Mouse (Mus musculus) hindbrain, embryonic 12.5 days (tissue): Measurements from ENCODE around the gene Ufc1. TPM values are rescaled to one million over a fixed set of nuclear protein-coding genes. Genes with fewer than 3 reads are reported as not detected.
"Not testable (repeated sequence)": the region's sequence is repeated elsewhere in the genome, so short reads cannot be mapped to it uniquely, and the experiment has no call there.

ENCODE experiments used
- ATAC-seq: fragments of 200-750 bp; cut with Nextera tagmentation; 2 replicates; pipeline ENCODE4 v1.8.0; 2017; ENCODE audit warnings: moderate TSS enrichment; ENCODE audit not compliant: low FRiP score
- H3K27ac ChIP-seq: fragments of 300-500 bp; sonication (generic); 2 replicates; pipeline ENCODE4 v1.5.1; 2016; ENCODE audit warnings: mild to moderate bottlenecking
- H3K27me3 ChIP-seq: fragments of 300-500 bp; sonication (generic); 2 replicates; pipeline ENCODE4 v1.6.1; 2016; ENCODE audit warnings: mild to moderate bottlenecking
- H3K36me3 ChIP-seq: fragments of 300-500 bp; sonication (generic); 2 replicates; pipeline ENCODE4 v1.6.1; 2016; ENCODE audit warnings: mild to moderate bottlenecking
- H3K4me1 ChIP-seq: fragments of 300-500 bp; sonication (generic); 2 replicates; pipeline ENCODE4 v1.6.1; 2016
- H3K4me2 ChIP-seq: fragments of 300-500 bp; sonication (generic); replicated peaks from 2 replicates; pipeline ENCODE4 v1.6.1; 2016; ENCODE audit warnings: mild to moderate bottlenecking
- H3K4me3 ChIP-seq: fragments of 300-500 bp; sonication (generic); 2 replicates; pipeline ENCODE4 v1.5.1; 2016; ENCODE audit warnings: mild to moderate bottlenecking
- H3K9ac ChIP-seq: fragments of 300-500 bp; sonication (generic); 2 replicates; pipeline ENCODE4 v1.6.1; 2016; ENCODE audit warnings: mild to moderate bottlenecking, moderate library complexity
- H3K9me3 ChIP-seq: fragments of 300-500 bp; sonication (generic); replicated peaks from 2 replicates; pipeline ENCODE4 v1.6.1; 2016; ENCODE audit warnings: mild to moderate bottlenecking
- WGBS: fragments of 180-500 bp; shearing (Covaris S2); methylation state at CpG from one replicate; pipeline ENCODE4 v1.1.7; 2016; 5-methylcytosine and 5-hydroxymethylcytosine counted together
- polyA plus RNA-seq: library from polyadenylated mRNA; unstranded; fragments of >200 nt; fragmentation: Nextera tagmentation; extraction: Ambion mirVana; gene quantifications from 2 replicates; pipeline ENCODE4 v1.2.1, GENCODE M21; 2016

Ufc1 gene
- polyA plus RNA-seq, 1 experiment from 2014 or later = 106 TPM

DNA sequence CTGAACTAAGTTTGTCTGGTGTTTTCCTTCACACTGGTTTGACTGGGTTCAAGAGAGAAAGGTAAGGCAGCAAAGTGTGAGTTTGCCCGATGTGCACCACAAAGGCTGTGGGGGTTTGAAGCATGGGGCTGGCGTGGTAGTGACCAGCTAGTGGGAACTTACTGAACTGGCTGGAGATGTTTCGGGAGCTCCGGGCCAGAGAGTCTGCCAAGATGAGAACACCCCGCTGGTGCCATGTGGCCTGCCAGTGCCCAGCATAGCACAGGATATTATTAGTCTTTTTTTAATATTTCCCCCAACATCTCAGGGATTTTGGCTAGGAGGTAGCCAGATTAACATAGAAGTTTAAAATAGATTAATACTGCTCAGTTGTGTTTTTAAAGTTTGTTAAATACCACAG lies 25.3 kb upstream of the Ufc1 start:
- H3K27me3 ChIP-seq = no peaks in the 10 kb centered on the region
- H3K27ac ChIP-seq = no peak overlapping the region
- no peaks in the 10 kb centered on the region for H3K4me1 ChIP-seq
- no peak overlapping the region; the same call in 1 of the 2 replicates for H3K4me2 ChIP-seq
- no peak overlapping the region for H3K4me3 ChIP-seq
- H3K9ac ChIP-seq = 0 out of 2 replicates have a peak overlapping the region, but pooled peaks have one; percentile 18
- WGBS = 17% methylated on average over 5 of the region's 5 CpGs
- ATAC-seq = no peak
- no peaks in the 10 kb centered on the region for H3K36me3 ChIP-seq
- H3K9me3 ChIP-seq = no peaks in the 10 kb centered on the region

DNA sequence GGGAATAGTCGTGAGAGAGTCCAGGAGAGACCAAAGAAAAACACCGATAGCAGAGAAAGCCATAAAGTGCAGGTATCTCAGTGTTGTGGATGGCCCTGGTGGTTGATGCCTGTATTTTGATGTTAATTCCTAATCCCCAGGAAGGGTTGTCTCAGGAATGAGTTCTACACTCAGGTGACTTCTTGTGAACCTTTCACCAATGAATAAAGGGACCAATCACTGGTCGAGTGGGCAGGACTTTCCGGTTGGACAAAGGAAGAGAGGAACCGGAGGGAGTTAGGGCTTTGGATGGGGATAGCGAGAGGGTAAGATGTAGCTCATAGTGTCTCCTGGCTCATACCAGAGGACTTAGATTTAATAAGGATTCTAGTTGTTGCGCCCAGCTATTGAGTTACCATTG lies 24.9 kb upstream of the Ufc1 start:
- 16% methylated on average over 7 of the region's 7 CpGs for WGBS
- H3K36me3 ChIP-seq = no peaks in the 10 kb centered on the region
- no peak overlapping the region; the same call in 1 of the 2 replicates for H3K4me2 ChIP-seq
- H3K4me3 ChIP-seq = no peak overlapping the region
- no peak overlapping the region for H3K27ac ChIP-seq
- no peaks in the 10 kb centered on the region for H3K9me3 ChIP-seq
- no peaks in the 10 kb centered on the region for H3K27me3 ChIP-seq
- 0 out of 2 replicates have a peak overlapping the region, but pooled peaks have one; percentile 18 for H3K9ac ChIP-seq
- H3K4me1 ChIP-seq = no peaks in the 10 kb centered on the region
- ATAC-seq = no peak

GRCm38 (mm10) chr1:171309321-171309720 lies 14.5 kb upstream of the Ufc1 start:
- no peak overlapping the region for H3K4me2 ChIP-seq
- H3K27me3 ChIP-seq = 0 out of 2 replicates have a peak, but pooled peaks cover 5% of the 10 kb centered on the region
- H3K9me3 ChIP-seq = no peaks in the 10 kb centered on the region
- no peak overlapping the region for H3K4me3 ChIP-seq
- 72% methylated on average over 2 of the region's 2 CpGs for WGBS
- ATAC-seq = no peak
- no peak overlapping the region for H3K9ac ChIP-seq
- H3K4me1 ChIP-seq = no peaks in the 10 kb centered on the region
- no peak overlapping the region for H3K27ac ChIP-seq
- H3K36me3 ChIP-seq = no peaks in the 10 kb centered on the region

- not testable (repeated sequence) for ATAC-seq, H3K4me1 ChIP-seq, H3K27ac ChIP-seq, H3K4me3 ChIP-seq, H3K36me3 ChIP-seq, H3K4me2 ChIP-seq, H3K9ac ChIP-seq, H3K27me3 ChIP-seq, H3K9me3 ChIP-seq
- WGBS = 72% methylated on average over 5 of the region's 5 CpGs
Observed at GRCm38 (mm10) chr1:171306157-171306556, 11.3 kb upstream of the Ufc1 start.

DNA sequence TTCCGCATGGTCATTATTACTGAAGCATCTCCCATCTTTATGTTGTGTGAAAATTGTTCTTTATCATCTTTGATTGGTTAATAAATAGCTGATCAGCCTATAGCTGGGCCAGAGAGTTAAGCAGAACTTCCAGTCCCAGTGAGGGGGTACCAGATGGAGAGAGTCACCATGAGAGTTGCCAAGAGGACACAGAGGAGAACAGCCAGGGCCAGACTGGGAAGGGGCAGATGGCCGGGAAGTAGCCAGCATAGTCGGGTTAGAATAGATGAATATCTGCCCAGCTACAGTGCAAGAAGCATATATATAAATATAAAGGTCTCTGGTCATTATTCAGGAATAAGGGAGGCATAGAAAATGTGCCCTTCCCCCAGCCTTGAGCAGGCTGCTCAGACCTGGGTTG lies 3.4 kb upstream of the Ufc1 start:
- Histone ChIP-seq H3K4me3 (no peak overlapping the region), H3K36me3 (no peaks in the 10 kb centered on the region), H3K27me3 (peaks cover 24% of the 10 kb centered on the region), H3K9ac (no peak overlapping the region), H3K27ac (no peak overlapping the region), H3K4me1 (peaks cover 7% of the 10 kb centered on the region), H3K9me3 (no peaks in the 10 kb centered on the region), H3K4me2 (no peak overlapping the region)
- ATAC-seq = no peak
- WGBS = 67% methylated on average over 3 of the region's 3 CpGs

- H3K27ac ChIP-seq = peak overlapping the region; percentile 93
- WGBS = 16% methylated on average over 3 of the region's 3 CpGs
- H3K27me3 ChIP-seq = peaks cover 24% of the 10 kb centered on the region
- peak overlapping the region; percentile 84 for H3K9ac ChIP-seq
- H3K4me2 ChIP-seq = peak overlapping the region; percentile 75
- H3K4me1 ChIP-seq = peaks cover 9% of the 10 kb centered on the region
- peak; percentile 53 for ATAC-seq
- H3K4me3 ChIP-seq = peak overlapping the region; percentile 76
- H3K9me3 ChIP-seq = no peaks in the 10 kb centered on the region
- H3K36me3 ChIP-seq = 0 out of 2 replicates have a peak, but pooled peaks cover under 1% of the 10 kb centered on the region
Observed at GRCm38 (mm10) chr1:171295063-171295402, 209 bp upstream of the Ufc1 start.

- H3K4me1 ChIP-seq = peaks cover 9% of the 10 kb centered on the region
- peak overlapping the region; percentile 84 for H3K9ac ChIP-seq
- peak overlapping the region; percentile 93 for H3K27ac ChIP-seq
- peak overlapping the region; percentile 75 for H3K4me2 ChIP-seq
- no peak for ATAC-seq
- 52% methylated on average over 5 of the region's 5 CpGs for WGBS
- no peaks in the 10 kb centered on the region for H3K9me3 ChIP-seq
- H3K27me3 ChIP-seq = peaks cover 23% of the 10 kb centered on the region
- H3K36me3 ChIP-seq = peaks cover 12% of the 10 kb centered on the region; the same call in 1 of the 2 replicates
- H3K4me3 ChIP-seq = peak overlapping the region; percentile 76
Observed at GRCm38 (mm10) chr1:171293906-171294297, 922 bp downstream of the Ufc1 start.

GRCm38 (mm10) chr1:171293351-171293750 lies 1.5 kb downstream of the Ufc1 start:
- H3K27ac ChIP-seq = no peak overlapping the region
- 91% methylated on average over 3 of the region's 3 CpGs for WGBS
- peak overlapping the region; percentile 76 for H3K4me3 ChIP-seq
- peaks cover 17% of the 10 kb centered on the region; the same call in 1 of the 2 replicates for H3K36me3 ChIP-seq
- H3K27me3 ChIP-seq = peaks cover 18% of the 10 kb centered on the region
- H3K4me2 ChIP-seq = peak overlapping the region; percentile 75
- H3K9me3 ChIP-seq = no peaks in the 10 kb centered on the region
- H3K9ac ChIP-seq = no peak overlapping the region
- ATAC-seq = no peak
- H3K4me1 ChIP-seq = peaks cover 11% of the 10 kb centered on the region

DNA sequence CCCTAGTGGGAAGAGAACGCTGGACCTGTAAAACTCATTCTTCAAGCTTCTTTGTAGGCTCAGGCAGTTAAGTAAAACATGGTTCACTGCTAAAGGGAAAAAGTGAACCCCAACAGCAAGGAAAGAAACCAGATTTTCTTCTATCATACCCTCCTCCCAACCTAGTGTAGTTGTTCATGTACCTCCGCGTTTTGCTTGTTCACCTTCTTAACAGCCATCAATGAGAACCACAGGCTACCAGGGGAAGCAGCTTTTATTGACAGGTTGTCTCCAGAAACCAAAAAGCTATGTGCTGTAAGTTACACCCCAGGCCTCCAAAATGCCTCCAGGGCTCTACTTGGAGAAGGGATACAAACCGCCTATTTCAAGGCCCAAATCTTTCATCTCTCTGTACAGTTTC lies 6.5 kb downstream of the Ufc1 start:
- Histone ChIP-seq H3K27ac (peak overlapping the region; percentile 96), H3K9me3 (no peaks in the 10 kb centered on the region), H3K9ac (0 out of 2 replicates have a peak overlapping the region, but pooled peaks have one; percentile 36), H3K4me1 (peaks cover 28% of the 10 kb centered on the region), H3K4me3 (no peak overlapping the region), H3K36me3 (peaks cover 46% of the 10 kb centered on the region), H3K27me3 (no peaks in the 10 kb centered on the region), H3K4me2 (peak overlapping the region; percentile 62)
- no peak for ATAC-seq
- 69% methylated on average over 4 of the region's 4 CpGs for WGBS

- peak within 1 kb of the TSS; percentile 64 for H3K4me3 ChIP-seq
- ATAC-seq = peak; percentile 95
- H3K27me3 ChIP-seq = no peaks in the 10 kb centered on the region
- peaks cover 26% of the 10 kb centered on the region for H3K4me1 ChIP-seq
- no peaks in the 10 kb centered on the region for H3K9me3 ChIP-seq
- peak within 1 kb of the TSS; percentile 80 for H3K9ac ChIP-seq
- H3K4me2 ChIP-seq = peak within 1 kb of the TSS; percentile 62
- H3K36me3 ChIP-seq = peaks cover 50% of the 10 kb centered on the region
- H3K27ac ChIP-seq = peak within 1 kb of the TSS; percentile 96
- WGBS = under 1% methylated on average over 42 of the region's 49 CpGs
Observed at GRCm38 (mm10) chr1:171287136-171288081, 7.4 kb downstream of the Ufc1 start, which contains the start of gene Usp21. Gene Usp21 (minus strand): TSS chr1:171287991.

DNA sequence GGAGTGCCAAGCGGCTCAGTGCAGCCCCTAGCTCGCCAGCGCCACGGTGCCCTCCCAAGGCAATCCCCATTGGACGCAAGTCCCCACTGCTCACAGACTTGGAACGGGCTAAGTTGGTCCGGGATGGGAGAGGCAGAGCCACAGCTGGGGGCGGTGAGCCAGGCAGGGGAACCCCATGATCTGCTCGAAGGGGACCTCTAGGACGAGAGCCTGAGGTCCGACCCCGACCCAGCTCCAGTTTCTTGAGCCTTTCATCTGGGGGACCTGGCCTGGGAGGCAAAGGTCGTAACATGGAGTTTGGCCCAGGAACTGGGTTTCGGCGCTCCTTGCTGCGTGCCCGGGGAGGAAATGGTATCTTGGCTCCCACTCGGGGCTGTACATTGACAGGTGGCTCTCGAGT lies 8.3 kb downstream of the Ufc1 start:
- H3K4me1 ChIP-seq = peaks cover 31% of the 10 kb centered on the region
- H3K4me3 ChIP-seq = peak overlapping the region; percentile 64
- 92% methylated on average over 19 of the region's 19 CpGs for WGBS
- no peak for ATAC-seq
- H3K36me3 ChIP-seq = peaks cover 50% of the 10 kb centered on the region
- H3K27me3 ChIP-seq = no peaks in the 10 kb centered on the region
- H3K9me3 ChIP-seq = no peaks in the 10 kb centered on the region
- peak overlapping the region; percentile 62 for H3K4me2 ChIP-seq
- 0 out of 2 replicates have a peak overlapping the region, but pooled peaks have one; percentile 8 for H3K9ac ChIP-seq
- no peak overlapping the region for H3K27ac ChIP-seq

- ATAC-seq = no peak
- H3K36me3 ChIP-seq = peaks cover 50% of the 10 kb centered on the region
- no peaks in the 10 kb centered on the region for H3K9me3 ChIP-seq
- 89% methylated on average over 20 of the region's 20 CpGs for WGBS
- H3K4me3 ChIP-seq = no peak overlapping the region; the same call in 1 of the 2 replicates
- H3K4me2 ChIP-seq = no peak overlapping the region
- H3K27me3 ChIP-seq = no peaks in the 10 kb centered on the region
- peaks cover 37% of the 10 kb centered on the region for H3K4me1 ChIP-seq
- no peak overlapping the region for H3K9ac ChIP-seq
- no peak overlapping the region for H3K27ac ChIP-seq
Observed at GRCm38 (mm10) chr1:171285096-171285892, 9.5 kb downstream of the Ufc1 start.
